Mouse (Mus musculus) central nervous system, embryonic 18 days (tissue): ENCODE results near the gene Rpain. TPM values are rescaled to one million over a fixed set of nuclear protein-coding genes. Genes with fewer than 3 reads are reported as not detected.

Experiments used
- polyA plus RNA-seq: library from polyadenylated mRNA; depleted of rRNA; stranded (reverse); fragments of >200 nt; gene quantifications from 2 replicates; pipeline ENCODE4 v1.2.3, GENCODE M21; 2012; rRNA removed

Gene Rpain
- polyA plus RNA-seq = 66.1 and 68.0 TPM in 2 replicates

GRCm38 (mm10) chr11:70969821-70970559 lies at the start of gene Rpain, which contains the start of gene Nup88:
TSS of gene Rpain (plus strand) at chr11:70970213.
TSS of gene Nup88 (minus strand) at chr11:70969973.

GRCm38 (mm10) chr11:70982557-70983228 lies 12.7 kb downstream of the Rpain start, which contains the start of gene C1qbp:
TSS of gene C1qbp (minus strand) at chr11:70983026.

DNA sequence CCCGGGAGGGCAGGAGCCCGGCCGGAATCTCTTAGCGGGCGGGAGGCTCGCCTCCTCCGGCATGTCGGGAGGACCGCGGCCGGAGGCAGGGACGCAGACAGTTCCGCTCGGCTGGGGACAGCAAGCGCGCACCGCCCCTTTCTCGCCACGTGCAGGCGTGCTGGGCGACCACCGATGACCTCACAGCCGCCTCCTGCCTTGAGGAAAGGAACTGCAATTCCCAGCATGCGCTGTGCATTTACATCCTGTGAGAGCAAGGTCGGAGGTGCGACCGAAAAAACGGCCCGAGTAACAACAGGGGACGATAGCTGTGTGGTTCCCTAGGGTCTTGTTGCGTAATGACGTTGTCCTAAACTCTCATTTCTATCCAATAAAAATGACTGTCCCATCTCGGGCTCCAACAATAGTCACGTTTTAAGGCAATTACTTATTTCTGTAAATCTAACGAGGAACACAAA lies 34.3 kb downstream of the Rpain start, which contains the start of gene Dhx33:
Gene Dhx33 (minus strand): TSS at position 122 of the 458 bp plus-strand sequence.

DNA sequence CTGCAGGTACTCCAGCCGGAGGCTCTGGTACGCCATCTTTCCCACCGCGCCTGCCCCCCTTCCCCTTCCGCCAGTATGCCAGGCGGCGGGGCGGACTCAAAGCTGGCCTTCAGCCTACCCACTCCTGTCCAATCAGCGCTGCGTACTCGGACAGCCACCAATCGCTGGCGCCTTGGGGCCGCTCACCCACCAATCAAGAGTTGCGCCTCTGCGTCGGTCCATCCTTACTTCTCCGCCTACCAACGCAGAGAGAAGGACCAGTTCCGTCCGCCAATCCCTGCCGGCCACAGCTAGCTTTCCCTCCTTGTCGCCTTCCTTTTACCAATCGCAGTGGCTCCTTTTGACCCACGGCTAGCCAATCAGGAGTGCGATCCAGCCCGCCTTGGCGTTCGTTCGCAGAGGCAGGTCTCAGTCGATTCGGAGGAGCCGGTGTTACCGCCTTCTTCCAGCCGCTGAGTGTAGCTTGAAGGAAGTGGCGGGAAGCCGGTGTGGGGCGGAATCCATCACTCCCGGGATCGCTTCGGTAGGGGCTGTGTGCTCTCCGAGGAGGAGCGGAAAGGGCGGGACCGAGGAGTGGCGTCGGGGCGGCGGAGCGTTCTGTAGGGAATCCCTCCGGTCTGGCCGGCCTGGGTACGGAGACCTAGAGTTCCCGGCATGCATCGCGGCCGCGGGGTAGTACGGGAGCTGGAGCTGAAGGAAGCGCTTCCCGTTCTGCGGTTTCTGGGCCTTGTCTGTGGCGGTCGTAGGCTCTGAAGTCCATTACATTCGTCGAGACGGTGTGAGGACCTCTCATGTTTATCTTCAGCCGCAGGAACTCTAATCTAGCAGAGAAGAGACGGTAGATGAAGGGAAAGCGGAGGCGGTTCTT lies 49.4 kb downstream of the Rpain start, which contains the start of the genes Mis12 and Derl2:
Gene Mis12 (plus strand): TSS at position 411 of the 868 bp plus-strand sequence.
Gene Derl2 (minus strand): TSS at position 641 of the 868 bp plus-strand sequence.

Other genes with a start within 250 kb of the Rpain start
- gene Zfp3, start 206.0 kb upstream of the Rpain start, polyA plus RNA-seq = 9.1 TPM in 2 replicates
- gene Scimp, start 157.6 kb upstream of the Rpain start, polyA plus RNA-seq = 0.07 TPM in 1 of 2 replicates, not detected in the other
- gene Rabep1, start 125.4 kb upstream of the Rpain start, polyA plus RNA-seq = 35.8 and 38.5 TPM in 2 replicates
- gene Nup88, start 240 bp upstream of the Rpain start, polyA plus RNA-seq = 109 and 115 TPM in 2 replicates
- gene C1qbp, start 12.8 kb downstream of the Rpain start, polyA plus RNA-seq = 125 and 130 TPM in 2 replicates
- gene Dhx33, start 34.2 kb downstream of the Rpain start, polyA plus RNA-seq = 27.3 and 27.5 TPM in 2 replicates
- 14.5 and 16.8 TPM in 2 replicates for gene Mis12, start 49.4 kb downstream of the Rpain start, polyA plus RNA-seq
- gene Derl2, start 49.6 kb downstream of the Rpain start, polyA plus RNA-seq = 25.5 and 26.9 TPM in 2 replicates
- gene 6330403K07Rik, start 63.3 kb downstream of the Rpain start, polyA plus RNA-seq = 557 and 569 TPM in 2 replicates
- gene Nlrp1a, start 174.5 kb downstream of the Rpain start, polyA plus RNA-seq = not detected in 2 replicates